Mouse (Mus musculus): ENCODE results near the gene Med29. TPM values are rescaled to one million over a fixed set of nuclear protein-coding genes. Genes with fewer than 3 reads are reported as not detected.

The Med29 gene
- 44.8 and 47.4 TPM in 2 replicates for polyA plus RNA-seq (2015; fragmentation: Nextera tagmentation; extraction: Ambion mirVana)

- peak within 1 kb of the TSS; percentile 94 for H3K9ac ChIP-seq
- peak within 1 kb of the TSS; percentile 90 for H3K4me2 ChIP-seq
- no peaks in the 10 kb centered on the region for H3K9me3 ChIP-seq
- peak within 1 kb of the TSS; percentile 75 for H3K27ac ChIP-seq
- no peaks in the 10 kb centered on the region for H3K27me3 ChIP-seq (replicated peaks)
- H3K36me3 ChIP-seq: peaks cover 45% of the 10 kb centered on the region
- H3K4me1 ChIP-seq: peaks cover 15% of the 10 kb centered on the region
- ATAC-seq (ENCODE audit: insufficient read depth, low FRiP score, low read depth): peak; percentile 97
- WGBS: under 1% methylated on average over 58 of the region's 58 CpGs
- H3K4me3 ChIP-seq (replicated peaks): peak within 1 kb of the TSS; percentile 81
These were observed at the start of gene Med29, which contains the start of gene Paf1 for GRCm38 (mm10) chr7:28392429-28393271. Med29 (minus strand) TSS chr7:28392708. Paf1 (plus strand) TSS chr7:28392951.

- peak overlapping the region; percentile 35; the same call in 1 of the 2 replicates for H3K27ac ChIP-seq
- WGBS: 85% methylated on average over 14 of the region's 14 CpGs
- H3K9ac ChIP-seq: no peak overlapping the region
- H3K9me3 ChIP-seq: no peaks in the 10 kb centered on the region
- H3K4me3 ChIP-seq (replicated peaks): no peak overlapping the region
- no peaks in the 10 kb centered on the region for H3K36me3 ChIP-seq
- no peak overlapping the region for H3K4me2 ChIP-seq
- H3K27me3 ChIP-seq (replicated peaks): no peaks in the 10 kb centered on the region
- ATAC-seq (ENCODE audit: insufficient read depth, low FRiP score, low read depth): no peak
- peaks cover 5% of the 10 kb centered on the region; the same call in 1 of the 2 replicates for H3K4me1 ChIP-seq
These were observed 49.4 kb upstream of the Med29 start for GRCm38 (mm10) chr7:28441776-28442485.

- H3K27ac ChIP-seq: no peak overlapping the region
- ATAC-seq (ENCODE audit: insufficient read depth, low FRiP score, low read depth): no peak
- WGBS: 40% methylated on average over 2 of the region's 2 CpGs
These were observed 48.2 kb upstream of the Med29 start for GRCm38 (mm10) chr7:28440739-28441138.

GRCm38 (mm10) chr7:28438771-28439170 lies 46.3 kb upstream of the Med29 start:
- Histone ChIP-seq H3K4me1 (peaks cover 16% of the 10 kb centered on the region), H3K9me3 (no peaks in the 10 kb centered on the region), H3K36me3 (no peaks in the 10 kb centered on the region), H3K27me3 (replicated peaks) (no peaks in the 10 kb centered on the region), H3K27ac (no peak overlapping the region), H3K9ac (no peak overlapping the region), H3K4me3 (replicated peaks) (no peak overlapping the region), H3K4me2 (no peak overlapping the region)
- no peak for ATAC-seq (ENCODE audit: insufficient read depth, low FRiP score, low read depth)
- 74% methylated on average over 2 of the region's 2 CpGs for WGBS

More at GRCm38 (mm10) chr7:28440739-28441138, 48.2 kb upstream of the Med29 start:
- Histone ChIP-seq H3K27me3 (replicated peaks) (no peaks in the 10 kb centered on the region), H3K9ac (no peak overlapping the region), H3K4me3 (replicated peaks) (no peak overlapping the region), H3K36me3 (no peaks in the 10 kb centered on the region), H3K4me1 (peaks cover 5% of the 10 kb centered on the region; the same call in 1 of the 2 replicates), H3K9me3 (no peaks in the 10 kb centered on the region), H3K4me2 (0 out of 2 replicates have a peak overlapping the region, but pooled peaks have one; percentile 8)

GRCm38 (mm10) chr7:28437964-28438363 lies 45.5 kb upstream of the Med29 start:
- Histone ChIP-seq H3K36me3 (no peaks in the 10 kb centered on the region), H3K4me3 (replicated peaks) (no peak overlapping the region), H3K9me3 (no peaks in the 10 kb centered on the region), H3K27me3 (replicated peaks) (no peaks in the 10 kb centered on the region), H3K4me2 (no peak overlapping the region), H3K9ac (no peak overlapping the region), H3K4me1 (peaks cover 24% of the 10 kb centered on the region), H3K27ac (no peak overlapping the region)
- ATAC-seq (ENCODE audit: insufficient read depth, low FRiP score, low read depth): no peak

GRCm38 (mm10) chr7:28436932-28437570 lies 44.5 kb upstream of the Med29 start, which contains the start of gene Gmfg:
Gmfg (plus strand) TSS chr7:28437447.
- H3K4me3 ChIP-seq (replicated peaks): peak within 1 kb of the TSS; percentile 89
- H3K27ac ChIP-seq: peak within 1 kb of the TSS; percentile 73
- H3K4me2 ChIP-seq: peak within 1 kb of the TSS; percentile 71
- H3K9me3 ChIP-seq: no peaks in the 10 kb centered on the region
- no peaks in the 10 kb centered on the region for H3K27me3 ChIP-seq (replicated peaks)
- no peaks in the 10 kb centered on the region; the same call in 1 of the 2 replicates for H3K36me3 ChIP-seq
- 1% methylated on average over 16 of the region's 16 CpGs for WGBS
- H3K4me1 ChIP-seq: peaks cover 27% of the 10 kb centered on the region
- peak within 1 kb of the TSS; percentile 35; the same call in 1 of the 2 replicates for H3K9ac ChIP-seq
- ATAC-seq (ENCODE audit: insufficient read depth, low FRiP score, low read depth): peak; percentile 23

GRCm38 (mm10) chr7:28436271-28436904 lies 43.9 kb upstream of the Med29 start:
- Histone ChIP-seq H3K9ac (peak overlapping the region; percentile 89), H3K4me1 (peaks cover 27% of the 10 kb centered on the region), H3K27ac (peak overlapping the region; percentile 73), H3K27me3 (replicated peaks) (no peaks in the 10 kb centered on the region), H3K4me3 (replicated peaks) (peak overlapping the region; percentile 89), H3K4me2 (peak overlapping the region; percentile 71), H3K9me3 (no peaks in the 10 kb centered on the region), H3K36me3 (no peaks in the 10 kb centered on the region; the same call in 1 of the 2 replicates)
- peak; percentile 99 for ATAC-seq (ENCODE audit: insufficient read depth, low FRiP score, low read depth)
- under 1% methylated on average over 47 of the region's 64 CpGs for WGBS

GRCm38 (mm10) chr7:28435660-28436259 lies 43.3 kb upstream of the Med29 start:
- 0% methylated on average over 17 of the region's 70 CpGs for WGBS
- Histone ChIP-seq H3K27ac (peak overlapping the region; percentile 57), H3K36me3 (no peaks in the 10 kb centered on the region; the same call in 1 of the 2 replicates), H3K4me1 (peaks cover 27% of the 10 kb centered on the region), H3K9ac (peak overlapping the region; percentile 89), H3K4me3 (replicated peaks) (peak overlapping the region; percentile 89), H3K27me3 (replicated peaks) (no peaks in the 10 kb centered on the region), H3K4me2 (peak overlapping the region; percentile 82), H3K9me3 (no peaks in the 10 kb centered on the region)
- no peak for ATAC-seq (ENCODE audit: insufficient read depth, low FRiP score, low read depth)

GRCm38 (mm10) chr7:28432252-28432651 lies 39.7 kb upstream of the Med29 start:
- no peak overlapping the region for H3K27ac ChIP-seq
- H3K4me3 ChIP-seq (replicated peaks): no peak overlapping the region
- peaks cover 25% of the 10 kb centered on the region for H3K4me1 ChIP-seq
- H3K9me3 ChIP-seq: no peaks in the 10 kb centered on the region
- no peak for ATAC-seq (ENCODE audit: insufficient read depth, low FRiP score, low read depth)
- H3K27me3 ChIP-seq (replicated peaks): no peaks in the 10 kb centered on the region
- 84% methylated on average over 2 of the region's 2 CpGs for WGBS
- H3K36me3 ChIP-seq: peaks cover 2% of the 10 kb centered on the region; the same call in 1 of the 2 replicates
- no peak overlapping the region for H3K9ac ChIP-seq
- no peak overlapping the region for H3K4me2 ChIP-seq

GRCm38 (mm10) chr7:28430512-28430911 lies 38.0 kb upstream of the Med29 start:
- WGBS: 56% methylated on average over 1 of the region's 1 CpGs
- H3K9me3 ChIP-seq: no peaks in the 10 kb centered on the region
- H3K4me3 ChIP-seq (replicated peaks): no peak overlapping the region
- H3K27ac ChIP-seq: no peak overlapping the region
- no peak overlapping the region for H3K4me2 ChIP-seq
- H3K9ac ChIP-seq: no peak overlapping the region
- H3K36me3 ChIP-seq: peaks cover 2% of the 10 kb centered on the region; the same call in 1 of the 2 replicates
- H3K4me1 ChIP-seq: peaks cover 23% of the 10 kb centered on the region
- H3K27me3 ChIP-seq (replicated peaks): no peaks in the 10 kb centered on the region
- ATAC-seq (ENCODE audit: insufficient read depth, low FRiP score, low read depth): no peak

GRCm38 (mm10) chr7:28427738-28428137 lies 35.2 kb upstream of the Med29 start:
- Histone ChIP-seq H3K4me1 (peaks cover under 1% of the 10 kb centered on the region; the same call in 1 of the 2 replicates), H3K9ac (no peak overlapping the region), H3K27me3 (replicated peaks) (no peaks in the 10 kb centered on the region), H3K4me2 (no peak overlapping the region), H3K4me3 (replicated peaks) (no peak overlapping the region), H3K36me3 (peaks cover 10% of the 10 kb centered on the region), H3K9me3 (no peaks in the 10 kb centered on the region), H3K27ac (no peak overlapping the region)
- no peak for ATAC-seq (ENCODE audit: insufficient read depth, low FRiP score, low read depth)

All from stomach, embryonic 15.5 days (tissue).